Mouse (Mus musculus) spleen, adult 2 months (tissue): ENCODE results near the gene Gdf11.

ENCODE experiments used
- CTCF ChIP-seq: fragments of 200-500 bp; IDR thresholded peaks from 2 replicates; pipeline ENCODE4 v1.5.1; 2011; ENCODE audit warnings: mild to moderate bottlenecking, inconsistent platforms; ENCODE audit not compliant: insufficient read depth, insufficient read length, insufficient replicate concordance; ENCODE audit errors: extremely low read depth
- POLR2A ChIP-seq: fragments of 200-500 bp; IDR thresholded peaks from 2 replicates; pipeline ENCODE4 v1.6.1; 2011; ENCODE audit warnings: low read depth, low read length, inconsistent platforms

- TF ChIP-seq POLR2A (no peak), CTCF (no peak)
Observed at GRCm38 (mm10) chr10:128912268-128912667, 20.8 kb upstream of the Gdf11 start.
